Mouse (Mus musculus): ENCODE measurements around the gene Adck1.

DNA sequence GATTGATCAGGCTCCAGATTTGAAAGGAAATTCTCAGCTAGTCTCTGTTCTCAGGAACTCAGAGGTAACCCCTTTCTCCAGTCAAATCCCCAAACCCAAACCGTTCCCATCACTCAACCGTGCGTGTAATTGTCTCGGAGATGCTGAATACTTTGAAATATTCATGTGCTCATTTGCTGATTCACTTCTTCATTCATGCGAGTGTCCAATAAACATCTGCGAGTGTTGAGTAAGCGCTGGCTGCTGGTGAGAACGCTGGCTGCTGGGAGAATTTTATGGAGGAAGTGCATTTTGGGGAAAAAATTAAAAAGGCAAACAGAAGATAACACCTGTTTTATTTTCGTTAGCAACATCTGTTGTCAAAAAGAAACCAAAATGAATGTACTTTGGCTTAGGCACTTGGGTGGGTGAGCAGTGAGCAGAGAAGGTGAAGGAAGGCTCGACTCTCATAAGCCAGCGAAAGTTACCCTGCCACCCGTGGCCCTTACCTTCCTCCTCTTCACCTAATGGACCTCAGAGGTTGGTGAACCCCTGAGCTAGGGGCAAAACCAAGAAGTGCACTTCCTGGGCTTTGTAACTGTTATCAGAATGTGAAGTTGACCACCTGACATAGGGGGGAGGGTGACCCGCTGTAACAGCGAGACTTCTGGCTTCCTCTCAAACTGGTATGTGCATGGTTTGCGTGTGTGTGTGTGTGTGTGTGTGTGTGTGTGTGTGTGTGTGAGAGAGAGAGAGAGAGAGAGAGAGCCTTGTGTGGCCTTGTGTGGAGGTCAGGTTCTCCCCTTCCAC, 76.8 kb downstream of the Adck1 start:
- no peak for TF ChIP-seq POLR2A (IDR thresholded peaks at IDR 0.05; ENCODE audit: low read depth, low read length)
- no peak for TF ChIP-seq CTCF (IDR thresholded peaks at IDR 0.05; ENCODE audit: extremely low read depth, insufficient read length, insufficient replicate concordance, low read depth, low read length)

Measured in small intestine, adult 2 months (tissue).